Mouse (Mus musculus): ENCODE measurements around the gene Rxrb. TPM values are rescaled to one million over a fixed set of nuclear protein-coding genes. Genes with fewer than 3 reads are reported as not detected.

Rxrb gene
- polyA plus RNA-seq, 1 experiment from 2014 or later: 35.3 TPM

GRCm38 (mm10) chr17:34029890-34030595, 1.6 kb upstream of the Rxrb start:
- TF ChIP-seq CTCF (IDR thresholded peaks at IDR 0.05; ENCODE audit: low read depth): no peak
- WGBS: 74% methylated on average over 21 of the region's 21 CpGs
- no peak overlapping the region for H3K27ac ChIP-seq (ENCODE audit: low read depth)

GRCm38 (mm10) chr17:34030861-34031326, 718 bp upstream of the Rxrb start:
- peaks cover 44% of the 10 kb centered on the region for H3K36me3 ChIP-seq (ENCODE audit: insufficient read depth)
- H3K27me3 ChIP-seq (ENCODE audit: insufficient read depth, low read length): no peaks in the 10 kb centered on the region
- no peak for ATAC-seq (ENCODE audit: insufficient read depth)
- peak overlapping the region; percentile 98 for H3K4me2 ChIP-seq
- peak overlapping the region; percentile 92 for H3K9ac ChIP-seq
- peak overlapping the region; percentile 79 for H3K4me3 ChIP-seq (ENCODE audit: low read depth, low read length)
- H3K9me3 ChIP-seq (ENCODE audit: low read depth, low read length): no peaks in the 10 kb centered on the region
- peaks cover 31% of the 10 kb centered on the region; the same call in 1 of the 2 replicates for H3K4me1 ChIP-seq (ENCODE audit: insufficient read depth)
- peak; percentile 22; the same call in 1 of the 2 replicates for TF ChIP-seq CTCF (IDR thresholded peaks at IDR 0.05; ENCODE audit: low read depth)
- H3K27ac ChIP-seq (ENCODE audit: low read depth): peak overlapping the region; percentile 96
- no peak for DNase-seq
- WGBS: 3% methylated on average over 20 of the region's 20 CpGs

More at GRCm38 (mm10) chr17:34029890-34030595, 1.6 kb upstream of the Rxrb start:
- no peak for DNase-seq
- Histone ChIP-seq H3K36me3 (ENCODE audit: insufficient read depth) (peaks cover 36% of the 10 kb centered on the region), H3K4me3 (ENCODE audit: low read depth, low read length) (peak overlapping the region; percentile 79), H3K4me1 (ENCODE audit: insufficient read depth) (peaks cover 34% of the 10 kb centered on the region; the same call in 1 of the 2 replicates), H3K9ac (peak overlapping the region; percentile 92), H3K27me3 (ENCODE audit: insufficient read depth, low read length) (no peaks in the 10 kb centered on the region), H3K9me3 (ENCODE audit: low read depth, low read length) (no peaks in the 10 kb centered on the region), H3K4me2 (peak overlapping the region; percentile 98)
- ATAC-seq (ENCODE audit: insufficient read depth): no peak

- peaks cover 57% of the 10 kb centered on the region for H3K36me3 ChIP-seq (ENCODE audit: insufficient read depth)
- TF ChIP-seq CTCF (IDR thresholded peaks at IDR 0.05; ENCODE audit: low read depth): no peak
- ATAC-seq (ENCODE audit: insufficient read depth): peak; percentile 12
- H3K9me3 ChIP-seq (ENCODE audit: low read depth, low read length): no peaks in the 10 kb centered on the region
- H3K27me3 ChIP-seq (ENCODE audit: insufficient read depth, low read length): no peaks in the 10 kb centered on the region
- peak overlapping the region; percentile 96 for H3K27ac ChIP-seq (ENCODE audit: low read depth)
- WGBS: under 1% methylated on average over 47 of the region's 48 CpGs
- peaks cover 26% of the 10 kb centered on the region; the same call in 1 of the 2 replicates for H3K4me1 ChIP-seq (ENCODE audit: insufficient read depth)
- DNase-seq: peak; percentile 79
- H3K4me2 ChIP-seq: peak overlapping the region; percentile 98
- peak overlapping the region; percentile 92 for H3K9ac ChIP-seq
- peak overlapping the region; percentile 79 for H3K4me3 ChIP-seq (ENCODE audit: low read depth, low read length)
Measured at GRCm38 (mm10) chr17:34032174-34032632, 591 bp downstream of the Rxrb start.

DNA sequence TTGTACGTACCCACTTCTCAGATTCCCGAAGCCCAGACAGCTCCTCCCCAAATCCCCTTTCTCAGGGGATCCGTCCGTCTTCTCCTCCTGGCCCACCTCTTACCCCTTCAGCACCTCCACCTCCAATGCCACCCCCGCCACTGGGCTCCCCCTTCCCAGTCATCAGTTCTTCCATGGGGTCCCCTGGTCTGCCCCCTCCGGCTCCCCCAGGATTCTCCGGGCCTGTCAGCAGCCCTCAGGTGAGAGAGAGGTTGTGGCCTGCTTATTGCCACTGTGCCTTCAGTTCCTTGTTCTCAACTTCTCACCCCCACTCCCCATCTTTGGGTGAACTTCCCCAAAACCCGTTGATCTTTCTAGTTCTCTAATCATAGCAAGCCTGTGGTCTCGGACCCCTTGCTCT, 1.2 kb downstream of the Rxrb start:
- Histone ChIP-seq H3K27ac (ENCODE audit: low read depth) (no peak overlapping the region), H3K4me1 (ENCODE audit: insufficient read depth) (peaks cover 20% of the 10 kb centered on the region; the same call in 1 of the 2 replicates), H3K27me3 (ENCODE audit: insufficient read depth, low read length) (no peaks in the 10 kb centered on the region), H3K9ac (peak overlapping the region; percentile 92), H3K36me3 (ENCODE audit: insufficient read depth) (peaks cover 63% of the 10 kb centered on the region), H3K9me3 (ENCODE audit: low read depth, low read length) (no peaks in the 10 kb centered on the region), H3K4me3 (ENCODE audit: low read depth, low read length) (peak overlapping the region; percentile 79), H3K4me2 (peak overlapping the region; percentile 98)
- ATAC-seq (ENCODE audit: insufficient read depth): no peak
- 49% methylated on average over 9 of the region's 9 CpGs for WGBS
- no peak for DNase-seq
- TF ChIP-seq CTCF (IDR thresholded peaks at IDR 0.05; ENCODE audit: low read depth): no peak

DNA sequence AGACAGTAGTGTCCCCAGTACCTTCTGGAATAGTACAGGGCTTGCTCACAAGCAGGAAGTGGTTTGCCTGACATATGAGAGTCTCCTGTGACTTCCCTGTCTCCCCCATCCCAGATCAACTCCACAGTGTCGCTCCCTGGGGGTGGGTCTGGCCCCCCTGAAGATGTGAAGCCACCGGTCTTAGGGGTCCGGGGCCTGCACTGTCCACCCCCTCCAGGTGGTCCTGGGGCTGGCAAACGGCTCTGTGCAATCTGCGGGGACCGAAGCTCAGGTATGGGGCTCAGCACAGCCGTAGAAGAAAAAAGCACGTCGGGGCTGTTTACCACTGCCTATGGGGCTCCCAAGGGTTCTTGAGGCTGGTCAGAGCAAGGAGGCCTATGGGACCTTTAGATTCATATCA, 1.8 kb downstream of the Rxrb start:
- Histone ChIP-seq H3K36me3 (ENCODE audit: insufficient read depth) (peaks cover 63% of the 10 kb centered on the region), H3K27me3 (ENCODE audit: insufficient read depth, low read length) (no peaks in the 10 kb centered on the region), H3K27ac (ENCODE audit: low read depth) (no peak overlapping the region), H3K4me2 (peak overlapping the region; percentile 98), H3K9me3 (ENCODE audit: low read depth, low read length) (no peaks in the 10 kb centered on the region), H3K4me1 (ENCODE audit: insufficient read depth) (peaks cover 15% of the 10 kb centered on the region; the same call in 1 of the 2 replicates), H3K9ac (no peak overlapping the region; the same call in 1 of the 2 replicates), H3K4me3 (ENCODE audit: low read depth, low read length) (peak overlapping the region; percentile 79; the same call in 1 of the 2 replicates)
- DNase-seq: no peak
- no peak for TF ChIP-seq CTCF (IDR thresholded peaks at IDR 0.05; ENCODE audit: low read depth)
- 89% methylated on average over 9 of the region's 9 CpGs for WGBS
- no peak for ATAC-seq (ENCODE audit: insufficient read depth)

DNA sequence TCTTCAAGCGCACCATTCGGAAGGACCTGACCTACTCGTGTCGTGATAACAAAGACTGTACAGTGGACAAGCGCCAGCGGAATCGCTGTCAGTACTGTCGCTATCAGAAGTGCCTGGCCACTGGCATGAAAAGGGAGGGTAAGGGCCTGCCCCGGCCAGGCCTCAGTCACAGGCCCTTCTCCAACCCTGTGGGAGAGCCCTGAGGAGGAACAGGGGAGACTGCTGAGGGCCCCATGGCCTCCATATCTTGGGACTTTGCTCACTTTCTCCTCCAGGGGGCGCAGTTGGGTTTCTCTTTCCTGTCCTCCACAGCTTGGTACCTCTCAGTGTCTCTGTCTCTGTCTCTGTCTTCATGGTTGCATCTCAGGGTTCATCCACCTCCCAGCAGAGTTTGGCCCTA, 2.5 kb downstream of the Rxrb start:
- Histone ChIP-seq H3K4me1 (ENCODE audit: insufficient read depth) (peaks cover 21% of the 10 kb centered on the region; the same call in 1 of the 2 replicates), H3K36me3 (ENCODE audit: insufficient read depth) (peaks cover 57% of the 10 kb centered on the region), H3K27ac (ENCODE audit: low read depth) (no peak overlapping the region), H3K9ac (no peak overlapping the region), H3K9me3 (ENCODE audit: low read depth, low read length) (no peaks in the 10 kb centered on the region), H3K27me3 (ENCODE audit: insufficient read depth, low read length) (0 out of 2 replicates have a peak, but pooled peaks cover 3% of the 10 kb centered on the region), H3K4me2 (no peak overlapping the region), H3K4me3 (ENCODE audit: low read depth, low read length) (no peak overlapping the region)
- DNase-seq (peak; percentile 73), ATAC-seq (ENCODE audit: insufficient read depth) (no peak)
- peak; percentile 71 for TF ChIP-seq CTCF (IDR thresholded peaks at IDR 0.05; ENCODE audit: low read depth)
- 70% methylated on average over 10 of the region's 10 CpGs for WGBS

- H3K4me3 ChIP-seq (ENCODE audit: low read depth, low read length): no peak overlapping the region
- 75% methylated on average over 8 of the region's 9 CpGs for WGBS
- no peak overlapping the region for H3K4me2 ChIP-seq
- DNase-seq: no peak
- no peak overlapping the region for H3K27ac ChIP-seq (ENCODE audit: low read depth)
- H3K27me3 ChIP-seq (ENCODE audit: insufficient read depth, low read length): 0 out of 2 replicates have a peak, but pooled peaks cover 3% of the 10 kb centered on the region
- H3K4me1 ChIP-seq (ENCODE audit: insufficient read depth): peaks cover 13% of the 10 kb centered on the region; the same call in 1 of the 2 replicates
- ATAC-seq (ENCODE audit: insufficient read depth): no peak
- TF ChIP-seq CTCF (IDR thresholded peaks at IDR 0.05; ENCODE audit: low read depth): no peak
- H3K36me3 ChIP-seq (ENCODE audit: insufficient read depth): peaks cover 44% of the 10 kb centered on the region
- H3K9me3 ChIP-seq (ENCODE audit: low read depth, low read length): no peaks in the 10 kb centered on the region
- no peak overlapping the region for H3K9ac ChIP-seq
Measured at GRCm38 (mm10) chr17:34035517-34035916, 3.9 kb downstream of the Rxrb start.
